Mouse (Mus musculus) right cerebral cortex, adult 18-20 months (tissue): Measurements from ENCODE around the gene Bcl10.
"Not testable (repeated sequence)": the region's sequence is repeated elsewhere in the genome, so short reads cannot be mapped to it uniquely, and the experiment has no call there.

Source experiments
- DNase-seq: peaks from one replicate; pipeline ENCODE4 v3.0.0; 2022; ENCODE audit warnings: mixed read lengths

The Bcl10 gene

GRCm38 (mm10) chr3:145951287-145952165, 28.9 kb downstream of the Bcl10 start:
- no peak for DNase-seq

DNA sequence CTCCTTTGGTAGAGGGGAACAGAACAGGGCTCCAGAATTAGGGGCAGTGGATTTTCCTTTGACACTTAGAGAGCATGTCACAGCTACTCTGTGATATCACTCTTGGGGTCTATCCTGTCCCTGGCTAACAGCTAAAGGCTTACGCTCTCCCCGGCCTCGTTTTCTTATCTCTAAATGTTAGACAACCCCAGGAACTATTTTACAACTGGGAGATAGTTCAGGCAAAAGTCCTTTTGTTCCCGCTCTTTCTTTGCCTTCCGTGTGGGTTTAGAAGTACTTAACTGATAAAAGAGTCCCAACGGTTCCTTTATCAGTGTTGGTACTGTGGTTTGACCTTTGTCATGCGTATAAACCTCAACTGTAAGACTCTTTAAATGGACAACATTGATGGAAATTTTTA, 30.3 kb downstream of the Bcl10 start:
- no peak for DNase-seq

GRCm38 (mm10) chr3:145953411-145953810, 30.8 kb downstream of the Bcl10 start:
- DNase-seq: no peak

DNA sequence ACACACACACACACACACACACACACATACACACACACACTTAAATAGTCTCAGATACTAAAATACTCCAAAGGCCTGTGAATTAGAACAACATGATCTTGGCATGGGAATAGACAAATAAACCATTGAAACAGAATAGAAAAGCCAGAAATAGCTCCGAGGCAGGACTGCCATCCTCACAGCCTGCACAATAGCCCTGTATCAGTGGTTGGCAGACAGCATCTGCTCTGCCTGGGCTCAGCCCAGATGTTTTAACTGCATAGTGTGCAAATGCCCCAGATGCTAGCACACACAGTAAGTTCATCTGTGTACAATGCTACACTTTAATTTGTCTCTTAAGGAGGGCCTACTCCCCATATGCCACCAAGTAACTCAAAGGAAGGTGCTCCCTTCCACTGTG, 37.2 kb downstream of the Bcl10 start:
- no peak for DNase-seq

GRCm38 (mm10) chr3:145962411-145962810, 39.8 kb downstream of the Bcl10 start:
- no peak for DNase-seq

DNA sequence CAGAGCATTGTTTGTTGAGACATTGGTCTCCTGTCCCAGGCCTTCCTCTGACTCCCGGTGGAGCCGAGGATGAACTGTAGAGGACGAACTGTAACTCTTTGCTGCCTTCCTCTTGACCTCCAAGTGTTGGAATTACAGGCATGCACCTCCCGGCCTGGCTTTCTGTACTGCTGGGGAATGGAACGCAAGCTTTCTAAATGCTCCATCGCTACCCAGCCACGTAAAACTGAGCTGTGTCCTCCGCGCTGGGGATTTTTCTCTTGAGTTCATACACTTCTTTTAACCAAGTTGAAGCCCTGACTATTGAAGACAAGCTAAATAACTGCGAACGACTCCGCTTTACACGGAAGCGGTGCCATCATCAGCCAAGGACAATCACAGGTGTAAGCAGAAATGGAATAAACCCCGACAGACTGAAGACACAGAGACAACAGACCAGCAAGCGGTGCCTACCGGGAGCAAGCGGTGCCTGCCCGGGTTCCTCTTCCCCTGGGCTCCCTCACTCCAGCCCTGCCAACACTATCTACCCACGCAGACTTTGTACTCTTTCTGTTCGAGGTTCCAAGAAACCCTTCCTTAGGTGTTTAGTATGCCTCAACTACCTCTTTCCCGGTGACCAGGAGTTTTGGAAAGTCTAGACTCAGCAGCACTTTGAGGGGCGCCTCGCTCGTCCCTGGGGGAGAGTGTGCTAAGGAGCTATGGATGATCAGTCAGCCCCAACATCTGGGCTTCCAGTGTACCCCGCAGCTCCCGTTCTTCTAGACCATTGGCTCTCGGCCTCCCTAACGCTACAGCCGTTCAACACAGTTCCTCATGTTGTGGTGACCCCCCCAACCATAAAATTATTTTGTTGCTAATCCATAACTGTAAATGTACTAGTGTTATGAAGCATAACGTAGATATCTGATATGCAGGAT, 40.8 kb downstream of the Bcl10 start:
- no peak for DNase-seq

GRCm38 (mm10) chr3:145964018-145964387, 41.4 kb downstream of the Bcl10 start:
- no peak for DNase-seq

GRCm38 (mm10) chr3:145964473-145964872, 41.9 kb downstream of the Bcl10 start:
- DNase-seq: no peak

DNA sequence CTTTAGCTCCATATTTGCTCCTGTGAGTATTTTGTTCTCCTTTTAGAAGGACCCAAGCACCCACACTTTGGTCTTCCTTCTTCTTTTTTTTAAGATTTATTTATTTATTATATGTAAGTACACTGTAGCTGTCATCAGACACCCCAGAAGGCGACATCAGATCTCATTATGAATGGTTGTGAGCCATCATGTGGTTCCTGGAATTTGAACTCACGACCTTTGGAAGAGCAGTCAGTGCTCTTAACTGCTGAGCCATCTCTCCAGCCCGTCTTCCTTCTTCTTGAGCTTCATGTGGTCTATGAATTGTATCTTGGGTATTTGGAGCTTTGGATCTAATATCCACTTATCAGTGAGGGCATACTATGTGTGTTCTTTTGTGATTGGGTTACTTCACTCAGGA, 43.0 kb downstream of the Bcl10 start:
- not testable (repeated sequence) for DNase-seq

DNA sequence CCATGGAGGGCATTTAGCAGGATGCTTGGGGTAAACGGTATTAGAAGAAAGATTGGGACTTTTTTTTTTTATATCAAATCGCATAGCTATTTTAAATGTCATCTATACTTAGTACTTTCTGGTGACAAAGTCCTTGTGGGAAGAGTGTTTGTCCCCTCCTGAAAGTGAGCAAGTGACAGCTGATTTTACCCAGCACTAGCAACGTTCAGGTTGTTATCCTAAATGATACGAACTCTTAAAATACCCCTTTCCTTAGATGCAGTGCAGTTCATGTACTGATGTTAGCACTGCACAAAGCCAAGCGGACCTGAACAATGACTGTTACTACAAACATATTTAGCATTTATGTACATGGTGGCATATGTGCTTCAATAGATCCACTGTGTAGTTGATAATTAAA, 44.2 kb downstream of the Bcl10 start:
- no peak for DNase-seq

DNA sequence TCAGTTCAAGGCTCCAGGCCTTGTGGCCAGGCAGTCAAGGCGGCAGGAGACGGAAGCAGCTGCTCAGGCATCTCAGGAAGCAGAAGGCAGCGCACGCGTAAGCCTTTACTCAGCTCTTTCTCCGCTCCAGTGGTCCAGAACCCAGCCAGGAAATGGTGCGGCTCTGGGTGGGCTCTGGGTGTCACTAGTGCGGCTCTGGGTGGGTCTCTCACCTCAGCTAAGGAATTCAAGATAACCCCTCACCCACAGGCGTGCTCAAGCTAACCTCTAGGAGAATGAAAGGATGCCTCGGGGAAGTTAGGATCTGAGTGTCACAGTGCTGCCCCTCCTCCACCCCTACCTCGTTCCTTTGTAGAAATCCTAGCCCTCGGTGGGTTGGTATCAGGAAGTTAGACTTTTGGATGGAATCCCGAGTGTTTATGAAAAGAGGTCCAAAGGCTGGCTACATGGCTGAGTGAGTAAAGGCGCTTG, 46.5 kb downstream of the Bcl10 start:
- DNase-seq: no peak

- DNase-seq: no peak
Observed at GRCm38 (mm10) chr3:145971501-145971900, 48.9 kb downstream of the Bcl10 start.

DNA sequence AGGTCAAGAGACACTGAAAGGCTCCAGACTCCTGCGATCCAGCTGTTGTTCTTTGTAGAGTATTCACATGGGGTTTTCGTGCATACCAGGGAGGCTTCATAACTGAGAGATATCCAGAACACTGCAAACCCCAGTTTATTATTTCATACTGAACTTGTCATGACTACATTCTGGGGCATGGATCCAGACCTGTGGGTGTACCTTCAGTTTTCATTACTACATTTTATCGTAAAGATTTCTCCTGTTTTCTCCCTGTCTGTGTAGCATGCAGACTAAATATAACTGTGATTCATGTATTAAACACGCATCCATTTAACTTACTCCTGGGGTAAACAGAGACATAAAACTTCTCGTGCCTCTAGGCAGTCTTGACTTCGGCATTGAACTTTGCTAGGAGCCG, 52.4 kb downstream of the Bcl10 start:
- DNase-seq: no peak
